Mouse (Mus musculus): Measurements from ENCODE around the gene Podn. TPM values are rescaled to one million over a fixed set of nuclear protein-coding genes. Genes with fewer than 3 reads are reported as not detected.
"Not testable (repeated sequence)": the region's sequence is repeated elsewhere in the genome, so short reads cannot be mapped to it uniquely, and the experiment has no call there.

Podn gene
- 5.1 and 5.2 TPM in 2 replicates for polyA plus RNA-seq (2011; ENCODE audit: insufficient read depth, insufficient read length, low replicate concordance, missing spikeins)

- no peak for TF ChIP-seq CTCF (IDR thresholded peaks at IDR 0.05; ENCODE audit: control insufficient read depth, insufficient read depth, low read length)
- TF ChIP-seq POLR2A (IDR thresholded peaks at IDR 0.05; ENCODE audit: borderline replicate concordance, control insufficient read depth, low read depth, low read length), result no peak
- 77% methylated on average over 4 of the region's 4 CpGs for WGBS
- H3K4me3 ChIP-seq (replicated peaks; ENCODE audit: control insufficient read depth, low read depth, low read length), result no peak within 1 kb of the TSS
- no peaks in the 10 kb centered on the region for H3K4me1 ChIP-seq (ENCODE audit: control insufficient read depth, insufficient read depth, low read length)
- H3K27ac ChIP-seq (ENCODE audit: control insufficient read depth, insufficient read depth, low read depth, low read length, poor library complexity), result no peak within 1 kb of the TSS
Measured at GRCm38 (mm10) chr4:108096345-108096744, at the start of gene Podn. Podn (minus strand) TSS chr4:108096445.

GRCm38 (mm10) chr4:108145554-108145953, 49.3 kb upstream of the Podn start:
- H3K27ac ChIP-seq (ENCODE audit: control insufficient read depth, insufficient read depth, low read depth, low read length, poor library complexity), result not testable (repeated sequence)
- 61% methylated on average over 3 of the region's 3 CpGs for WGBS

DNA sequence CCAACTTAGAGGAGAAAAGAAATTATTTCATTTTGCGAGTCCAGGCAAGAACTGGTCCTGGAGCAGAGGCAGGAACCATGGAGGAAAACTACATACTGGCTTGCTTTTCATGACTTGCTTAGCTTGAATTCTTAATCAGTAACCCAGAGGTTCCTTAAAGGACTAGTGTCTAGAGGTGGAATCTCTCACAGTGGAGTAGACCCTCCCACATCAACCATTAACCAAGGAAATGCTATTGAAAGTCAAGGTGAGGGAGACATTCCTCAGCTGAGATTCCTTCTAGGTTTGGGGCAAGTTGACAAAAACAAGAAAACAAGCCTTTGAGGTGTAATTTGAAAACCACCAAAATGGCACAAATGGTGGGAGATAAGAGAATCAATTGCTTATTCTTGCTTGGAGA, 48.6 kb upstream of the Podn start, which contains the start of gene Scp2:
TSS of gene Scp2 (minus strand) at position 119 of the 400 bp plus-strand sequence.
- H3K4me1 ChIP-seq (ENCODE audit: control insufficient read depth, insufficient read depth, low read length), result no peaks in the 10 kb centered on the region
- WGBS, result 77% methylated on average over 1 of the region's 1 CpGs
- H3K4me3 ChIP-seq (replicated peaks; ENCODE audit: control insufficient read depth, low read depth, low read length), result no peak within 1 kb of the TSS
- TF ChIP-seq POLR2A (IDR thresholded peaks at IDR 0.05; ENCODE audit: borderline replicate concordance, control insufficient read depth, low read depth, low read length) (no peak), CTCF (IDR thresholded peaks at IDR 0.05; ENCODE audit: control insufficient read depth, insufficient read depth, low read length) (no peak)
- H3K27ac ChIP-seq (ENCODE audit: control insufficient read depth, insufficient read depth, low read depth, low read length, poor library complexity), result no peak within 1 kb of the TSS

More at GRCm38 (mm10) chr4:108145554-108145953, 49.3 kb upstream of the Podn start:
- not testable (repeated sequence) for H3K4me1 ChIP-seq (ENCODE audit: control insufficient read depth, insufficient read depth, low read length); H3K4me3 ChIP-seq (replicated peaks; ENCODE audit: control insufficient read depth, low read depth, low read length)

- Histone ChIP-seq H3K4me3 (replicated peaks; ENCODE audit: control insufficient read depth, low read depth, low read length) (no peak overlapping the region), H3K27ac (ENCODE audit: control insufficient read depth, insufficient read depth, low read depth, low read length, poor library complexity) (no peak overlapping the region), H3K4me1 (ENCODE audit: control insufficient read depth, insufficient read depth, low read length) (no peaks in the 10 kb centered on the region)
- no peak for TF ChIP-seq POLR2A (IDR thresholded peaks at IDR 0.05; ENCODE audit: borderline replicate concordance, control insufficient read depth, low read depth, low read length)
- no peak for TF ChIP-seq CTCF (IDR thresholded peaks at IDR 0.05; ENCODE audit: control insufficient read depth, insufficient read depth, low read length)
Measured at GRCm38 (mm10) chr4:108143778-108144177, 47.5 kb upstream of the Podn start.

DNA sequence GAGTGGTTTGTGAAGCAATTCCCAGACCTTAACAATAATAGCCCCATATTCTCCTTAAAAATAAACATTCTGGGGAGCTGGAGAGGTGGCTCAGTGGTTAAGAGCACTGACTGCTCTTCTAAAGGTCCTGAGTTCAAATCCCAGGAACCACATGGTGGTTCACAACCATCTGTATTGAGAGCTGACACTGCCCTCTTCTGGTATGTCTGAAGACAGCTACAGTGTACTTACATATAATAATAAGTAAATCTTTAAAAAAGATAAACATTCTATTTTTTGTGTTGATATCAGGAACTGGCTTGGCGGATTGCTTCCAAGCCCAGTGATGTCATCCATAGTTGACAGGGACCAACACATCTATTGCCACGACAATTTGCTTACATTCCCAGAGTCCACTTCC, 46.9 kb upstream of the Podn start:
- 71% methylated on average over 2 of the region's 2 CpGs for WGBS
- not testable (repeated sequence) for H3K27ac ChIP-seq (ENCODE audit: control insufficient read depth, insufficient read depth, low read depth, low read length, poor library complexity); H3K4me1 ChIP-seq (ENCODE audit: control insufficient read depth, insufficient read depth, low read length); H3K4me3 ChIP-seq (replicated peaks; ENCODE audit: control insufficient read depth, low read depth, low read length)

DNA sequence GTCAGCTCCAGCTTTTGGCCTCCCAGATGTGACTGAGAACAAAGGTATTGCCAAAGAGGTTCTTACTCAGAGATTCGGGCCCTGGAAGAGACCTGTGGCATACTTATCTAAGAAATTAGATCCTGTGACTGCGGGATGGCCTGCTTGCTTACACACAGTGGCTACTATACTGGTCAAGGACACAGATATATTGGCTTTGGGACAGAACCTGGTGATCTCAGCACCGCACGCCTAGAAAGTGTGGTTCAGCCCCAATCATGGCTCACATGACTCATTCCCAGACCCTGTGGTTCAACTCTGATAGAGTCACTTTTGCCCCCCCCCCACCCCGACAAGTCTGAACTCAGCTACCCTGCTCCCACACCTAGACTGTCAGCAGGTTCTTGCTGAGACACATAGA, 40.7 kb upstream of the Podn start:
- Histone ChIP-seq H3K4me1 (ENCODE audit: control insufficient read depth, insufficient read depth, low read length) (no peaks in the 10 kb centered on the region), H3K27ac (ENCODE audit: control insufficient read depth, insufficient read depth, low read depth, low read length, poor library complexity) (no peak overlapping the region), H3K4me3 (replicated peaks; ENCODE audit: control insufficient read depth, low read depth, low read length) (no peak overlapping the region)
- TF ChIP-seq CTCF (IDR thresholded peaks at IDR 0.05; ENCODE audit: control insufficient read depth, insufficient read depth, low read length) (no peak), POLR2A (IDR thresholded peaks at IDR 0.05; ENCODE audit: borderline replicate concordance, control insufficient read depth, low read depth, low read length) (no peak)
- 77% methylated on average over 5 of the region's 5 CpGs for WGBS

- WGBS, result 83% methylated on average over 3 of the region's 3 CpGs
- H3K27ac ChIP-seq (ENCODE audit: control insufficient read depth, insufficient read depth, low read depth, low read length, poor library complexity), result no peak overlapping the region
- no peak overlapping the region for H3K4me3 ChIP-seq (replicated peaks; ENCODE audit: control insufficient read depth, low read depth, low read length)
- no peak for TF ChIP-seq CTCF (IDR thresholded peaks at IDR 0.05; ENCODE audit: control insufficient read depth, insufficient read depth, low read length)
- no peak for TF ChIP-seq POLR2A (IDR thresholded peaks at IDR 0.05; ENCODE audit: borderline replicate concordance, control insufficient read depth, low read depth, low read length)
- no peaks in the 10 kb centered on the region for H3K4me1 ChIP-seq (ENCODE audit: control insufficient read depth, insufficient read depth, low read length)
Measured at GRCm38 (mm10) chr4:108130452-108130851, 34.2 kb upstream of the Podn start.

GRCm38 (mm10) chr4:108128339-108128738, 32.1 kb upstream of the Podn start:
- Histone ChIP-seq H3K4me1 (ENCODE audit: control insufficient read depth, insufficient read depth, low read length) (no peaks in the 10 kb centered on the region), H3K27ac (ENCODE audit: control insufficient read depth, insufficient read depth, low read depth, low read length, poor library complexity) (no peak overlapping the region), H3K4me3 (replicated peaks; ENCODE audit: control insufficient read depth, low read depth, low read length) (no peak overlapping the region)
- WGBS, result 85% methylated on average over 2 of the region's 2 CpGs
- no peak for TF ChIP-seq POLR2A (IDR thresholded peaks at IDR 0.05; ENCODE audit: borderline replicate concordance, control insufficient read depth, low read depth, low read length)
- no peak for TF ChIP-seq CTCF (IDR thresholded peaks at IDR 0.05; ENCODE audit: control insufficient read depth, insufficient read depth, low read length)

- H3K4me3 ChIP-seq (replicated peaks; ENCODE audit: control insufficient read depth, low read depth, low read length), result no peak overlapping the region
- H3K4me1 ChIP-seq (ENCODE audit: control insufficient read depth, insufficient read depth, low read length), result no peaks in the 10 kb centered on the region
- TF ChIP-seq POLR2A (IDR thresholded peaks at IDR 0.05; ENCODE audit: borderline replicate concordance, control insufficient read depth, low read depth, low read length) (no peak), CTCF (IDR thresholded peaks at IDR 0.05; ENCODE audit: control insufficient read depth, insufficient read depth, low read length) (no peak)
- no peak overlapping the region for H3K27ac ChIP-seq (ENCODE audit: control insufficient read depth, insufficient read depth, low read depth, low read length, poor library complexity)
- 85% methylated on average over 5 of the region's 5 CpGs for WGBS
Measured at GRCm38 (mm10) chr4:108127516-108127915, 31.3 kb upstream of the Podn start.

All from bone marrow, adult 2 months (tissue).